Mouse (Mus musculus): Measurements from ENCODE around the gene Arhgef18.

Arhgef18 gene

DNA sequence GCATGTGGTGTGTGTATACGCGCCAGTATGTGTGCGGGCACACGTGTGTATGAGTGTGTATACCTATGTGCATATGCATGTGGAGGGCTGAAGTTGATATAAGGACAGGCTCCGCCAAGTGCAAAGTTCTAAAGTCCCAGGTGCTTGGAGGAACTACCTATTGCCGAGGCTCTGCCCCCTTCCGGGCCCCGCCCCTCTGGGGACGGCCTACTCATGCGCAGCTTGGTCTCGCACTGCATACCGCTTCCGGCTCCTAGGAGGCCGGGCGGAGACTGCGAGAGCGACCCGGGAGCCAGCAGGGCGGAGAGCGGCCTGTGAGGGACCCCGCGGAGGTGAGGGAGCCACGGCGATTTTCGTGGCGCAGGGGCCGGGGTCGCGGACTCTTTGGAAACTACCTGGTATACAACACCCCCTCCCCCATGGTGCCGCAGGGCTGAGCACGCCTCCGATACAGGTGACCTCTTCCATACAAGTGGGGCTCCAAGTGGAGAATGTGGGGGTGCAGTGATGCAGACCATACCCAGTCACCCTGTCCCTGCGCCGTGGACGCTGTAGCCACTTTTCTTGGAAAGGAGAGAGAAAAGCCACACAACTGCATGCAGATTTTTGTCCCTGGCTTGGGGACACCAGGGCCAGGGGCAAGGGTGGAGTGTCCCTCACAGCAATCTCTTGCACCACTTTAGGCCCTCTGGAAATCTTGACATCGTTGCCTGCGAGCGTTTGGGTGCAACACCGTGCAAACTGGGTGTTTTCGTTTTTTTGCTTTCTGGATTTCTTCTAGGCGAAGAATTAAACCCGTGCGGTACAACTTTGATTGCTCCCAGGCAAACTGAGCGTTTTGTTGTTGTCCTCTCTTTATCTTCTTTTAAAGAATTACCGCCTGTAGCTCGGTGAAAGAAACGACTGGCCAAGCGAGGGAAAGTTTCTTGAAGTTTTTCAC lies at the start of gene Arhgef18:
Gene Arhgef18, plus strand, starts transcription at position 236 of the 940 bp plus-strand sequence.
- peak; percentile 87 for DNase-seq (ENCODE audit: extremely low read depth, insufficient read length, low spot score)

DNA sequence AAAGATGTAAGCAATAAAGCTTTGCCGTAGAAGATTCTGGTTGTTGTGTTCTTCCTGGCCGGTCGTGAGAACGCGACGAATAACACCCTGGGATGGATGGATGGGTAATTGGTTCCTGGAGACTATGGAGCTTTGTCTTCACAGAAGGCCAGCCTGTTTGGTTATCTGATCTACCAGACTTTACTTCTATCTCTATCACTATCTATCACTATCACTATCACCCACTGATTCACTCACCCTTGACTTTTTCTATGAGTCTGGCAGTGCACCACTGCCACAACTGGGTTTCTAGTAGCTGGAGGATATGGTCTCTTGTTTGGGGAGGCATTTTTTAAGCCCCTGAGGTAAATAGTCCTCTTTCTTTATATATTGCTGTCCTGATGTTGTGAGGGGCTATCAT lies 47.5 kb upstream of the Arhgef18 start:
- DNase-seq (ENCODE audit: extremely low read depth, insufficient read length, low spot score) = no peak

DNA sequence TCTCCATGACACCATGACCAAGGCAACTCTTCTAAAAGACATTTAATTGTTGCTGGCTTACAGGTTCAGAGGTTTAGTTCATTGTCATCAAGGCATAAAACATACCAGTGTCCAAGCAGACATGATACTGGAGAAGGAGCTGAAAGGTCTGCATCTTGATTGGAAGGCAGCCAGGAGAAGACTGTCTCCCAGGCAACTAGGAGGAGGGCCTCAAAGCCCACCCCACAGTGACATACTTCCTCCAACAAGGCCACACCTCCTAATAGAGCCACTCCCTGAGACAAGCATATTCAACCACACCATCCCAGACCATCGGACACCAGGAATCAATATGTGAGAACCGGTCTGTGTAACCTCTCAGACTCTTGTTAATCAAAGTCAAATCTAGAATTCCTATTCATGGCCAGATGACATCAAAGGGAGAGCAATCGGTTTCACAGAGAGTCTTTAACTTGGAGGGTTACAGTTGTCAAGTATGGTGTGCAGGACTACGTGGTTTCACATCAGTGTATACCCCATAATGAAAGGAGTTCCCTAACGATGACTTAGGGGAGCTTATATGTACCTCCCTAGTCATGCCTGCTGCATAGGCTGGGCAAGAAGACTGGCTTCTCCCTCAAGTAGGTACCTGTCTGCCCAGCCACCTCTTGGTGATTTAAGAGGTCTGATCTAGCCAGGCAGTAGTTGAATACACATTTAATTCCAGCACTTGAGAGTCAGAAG lies 46.0 kb upstream of the Arhgef18 start:
- DNase-seq (ENCODE audit: extremely low read depth, insufficient read length, low spot score) = no peak

DNA sequence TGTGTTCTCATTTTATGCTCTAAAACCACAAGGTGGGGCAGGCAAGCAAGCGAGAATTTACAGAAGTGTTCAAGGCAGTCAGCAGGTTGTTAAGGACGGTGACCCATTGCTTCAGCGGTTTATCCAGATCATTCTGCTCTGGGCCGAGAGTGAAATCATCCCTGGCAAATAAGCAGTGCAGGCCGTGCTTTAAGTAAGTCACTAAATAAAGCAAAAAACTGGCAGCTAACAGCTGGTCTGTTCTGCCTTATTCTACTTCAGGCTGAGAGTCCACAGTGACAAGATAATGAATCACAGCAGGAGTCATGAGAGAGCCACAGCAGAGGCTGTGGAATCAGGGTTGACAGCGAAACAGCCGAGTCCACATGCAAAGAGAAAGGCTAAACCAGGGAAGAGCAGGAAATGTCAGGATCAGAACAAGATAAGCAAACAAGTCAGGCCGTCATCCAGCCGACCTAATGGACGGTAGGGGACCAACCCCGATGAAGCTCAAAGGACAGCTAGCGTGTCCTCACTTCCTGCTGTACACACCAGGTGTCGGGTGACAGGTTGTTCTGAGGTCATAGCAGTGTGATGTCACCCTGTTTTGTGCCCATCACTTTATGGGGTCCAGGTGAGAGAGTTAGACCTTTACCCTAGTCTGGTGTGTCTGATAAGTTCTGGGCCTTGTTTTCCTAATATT lies 44.5 kb upstream of the Arhgef18 start:
- DNase-seq (ENCODE audit: extremely low read depth, insufficient read length, low spot score) = no peak

DNA sequence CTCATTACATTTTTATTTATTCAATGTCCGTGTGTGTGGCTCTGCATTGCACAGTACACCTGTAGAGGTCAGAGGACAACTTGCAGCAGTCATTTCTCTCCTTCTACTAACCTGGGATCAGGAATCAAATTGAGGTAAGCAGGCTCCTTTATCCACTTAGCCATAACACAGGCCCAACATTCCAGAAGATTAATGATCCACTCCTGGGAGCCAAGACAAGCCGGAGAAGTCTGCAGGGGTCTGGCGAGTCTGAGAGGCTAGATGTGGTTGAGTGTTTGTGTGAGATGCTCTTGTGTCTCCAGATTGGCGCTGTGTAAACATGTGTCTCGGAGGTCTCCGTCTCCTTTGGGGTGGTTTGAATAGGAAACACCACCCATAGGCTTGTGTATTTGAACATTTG lies 42.1 kb upstream of the Arhgef18 start:
- no peak for DNase-seq (ENCODE audit: extremely low read depth, insufficient read length, low spot score)

DNA sequence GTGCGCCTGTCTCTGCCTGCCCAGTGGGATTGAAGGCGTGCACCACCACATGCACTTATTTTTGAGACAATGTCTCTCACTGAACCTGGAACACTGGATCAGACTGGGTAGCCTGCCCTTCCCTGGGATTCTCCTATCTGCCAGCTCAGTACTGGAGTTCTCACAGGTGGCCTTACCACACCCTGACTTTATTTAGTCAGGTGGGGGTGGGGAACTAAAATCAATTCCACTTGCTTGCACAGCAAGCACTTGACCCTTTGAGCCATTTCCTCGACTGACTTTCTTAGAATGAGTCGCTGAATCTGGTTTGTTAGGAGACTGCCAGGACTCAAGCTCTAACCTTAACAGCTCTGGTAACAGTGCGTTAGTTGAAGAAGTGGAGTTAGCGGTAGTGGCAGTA lies 40.1 kb upstream of the Arhgef18 start:
- no peak for DNase-seq (ENCODE audit: extremely low read depth, insufficient read length, low spot score)

DNA sequence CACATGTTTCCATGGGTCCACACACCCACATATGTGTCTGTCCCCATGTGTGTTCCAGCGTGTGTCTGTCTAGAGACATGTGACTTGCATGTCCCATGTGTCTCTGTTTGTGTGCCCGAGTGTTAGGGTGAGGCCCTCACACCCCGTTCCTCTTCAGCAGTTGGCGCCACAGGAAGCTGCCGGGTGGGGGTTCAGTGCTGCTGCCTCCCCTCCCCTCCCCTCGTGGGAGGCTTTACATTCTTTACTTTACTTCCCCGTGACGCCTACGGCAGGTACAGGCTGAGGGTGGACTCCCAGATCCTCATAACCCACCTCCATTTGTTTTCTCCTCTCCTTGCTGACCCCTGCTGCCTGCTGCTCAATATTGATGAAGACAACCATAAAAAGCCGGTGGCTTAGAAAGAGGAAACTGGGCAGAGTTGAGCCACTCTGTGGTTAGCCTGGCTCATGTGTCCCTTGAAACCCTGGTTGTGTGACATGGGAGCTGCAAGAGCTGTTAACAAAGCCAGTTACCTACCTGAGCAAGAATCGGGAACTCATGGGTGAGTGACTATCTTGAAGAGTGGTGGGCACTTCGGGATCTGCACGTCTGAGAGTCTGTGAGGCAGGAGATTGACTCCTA lies 39.5 kb upstream of the Arhgef18 start, which contains the start of gene A430078G23Rik:
Gene A430078G23Rik, plus strand, starts transcription at position 227 of the 622 bp plus-strand sequence.
- no peak for DNase-seq (ENCODE audit: extremely low read depth, insufficient read length, low spot score)

DNA sequence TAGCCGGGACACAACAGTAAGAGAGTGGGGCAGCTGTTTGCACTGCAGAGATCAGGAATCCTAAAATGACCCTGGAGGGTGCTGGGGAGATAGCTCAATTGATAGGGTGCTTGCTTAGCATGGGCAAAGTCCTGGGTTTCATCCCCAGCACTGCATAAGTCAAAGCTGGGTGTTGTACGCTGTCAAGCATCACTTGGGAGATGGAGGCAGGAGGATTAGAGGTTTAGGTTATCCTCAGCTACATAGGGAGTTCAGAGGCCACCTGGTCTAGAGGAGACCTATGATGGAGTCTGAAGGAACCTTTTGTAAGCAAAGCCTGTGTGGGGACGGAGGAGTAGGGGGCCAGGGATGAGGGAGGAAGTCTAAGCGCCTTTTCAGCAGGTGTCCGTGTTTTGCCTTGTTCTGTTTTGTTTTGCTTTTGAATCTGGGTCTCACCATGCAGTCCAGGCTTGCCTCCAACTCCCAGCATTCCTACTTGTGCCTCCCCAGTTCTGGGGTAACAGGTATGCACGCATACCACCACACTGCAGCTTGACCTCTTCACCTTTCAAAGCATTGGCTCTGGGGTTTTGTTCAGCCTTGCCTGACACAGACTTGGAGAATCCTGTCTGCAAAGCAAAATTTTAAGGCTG lies 38.9 kb upstream of the Arhgef18 start:
- no peak for DNase-seq (ENCODE audit: extremely low read depth, insufficient read length, low spot score)

DNA sequence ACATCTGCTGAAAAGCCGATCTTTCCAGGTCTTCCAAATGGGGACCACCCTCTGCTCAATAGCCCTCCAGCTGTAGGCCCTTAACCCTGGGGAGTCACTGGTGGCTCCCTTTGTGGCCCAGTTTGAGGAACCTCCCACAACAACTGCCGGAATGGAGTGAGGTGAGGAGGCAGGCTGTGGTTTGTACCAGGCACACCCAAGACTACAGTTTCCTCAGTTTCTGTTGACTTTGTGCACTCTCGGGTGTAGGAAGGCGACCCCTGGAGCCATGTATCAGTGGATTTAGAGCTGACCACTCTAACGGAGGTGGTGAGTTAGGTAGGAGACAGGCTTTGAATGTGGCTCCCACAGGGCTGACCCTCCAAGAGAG lies 38.4 kb upstream of the Arhgef18 start:
- DNase-seq (ENCODE audit: extremely low read depth, insufficient read length, low spot score) = no peak

DNA sequence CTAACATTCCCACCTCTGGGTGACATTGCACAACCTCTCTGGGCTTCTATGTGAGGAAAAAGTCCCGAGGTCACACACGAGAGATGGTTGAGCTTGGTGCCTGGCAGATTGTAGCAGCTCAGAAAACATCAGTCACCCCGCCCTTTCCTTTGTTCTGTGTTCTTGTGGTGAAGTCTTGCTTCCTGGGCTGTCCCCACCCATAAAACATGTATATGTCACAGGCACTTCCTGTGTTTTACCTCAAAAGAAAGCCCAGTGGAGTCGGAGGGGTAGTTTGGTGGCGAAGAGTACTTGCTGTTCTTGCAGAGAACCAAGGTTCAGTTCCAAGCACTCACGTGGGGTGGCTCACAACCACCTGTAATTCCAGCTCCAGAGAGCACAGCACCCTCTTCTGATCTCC lies 37.2 kb upstream of the Arhgef18 start:
- DNase-seq (ENCODE audit: extremely low read depth, insufficient read length, low spot score) = no peak

DNA sequence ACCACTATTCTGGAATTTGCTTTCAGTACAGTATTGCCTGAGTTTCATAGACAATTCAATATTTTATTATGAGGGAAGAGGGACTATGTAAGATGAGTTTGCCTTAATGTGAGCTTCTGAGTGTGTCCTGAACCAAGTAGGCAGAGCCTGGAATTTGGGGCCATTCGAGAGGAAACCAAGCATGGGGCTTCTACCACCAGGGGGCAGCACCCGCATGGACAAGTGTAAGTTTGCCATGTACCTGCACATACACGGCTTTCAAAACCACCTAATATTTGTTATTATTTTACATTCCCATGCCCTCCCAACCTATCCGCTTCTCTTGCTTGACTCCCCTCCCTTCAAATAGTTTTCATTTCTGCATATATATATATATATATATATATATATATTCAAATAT lies 34.7 kb upstream of the Arhgef18 start:
- DNase-seq (ENCODE audit: extremely low read depth, insufficient read length, low spot score) = peak; percentile 23

DNA sequence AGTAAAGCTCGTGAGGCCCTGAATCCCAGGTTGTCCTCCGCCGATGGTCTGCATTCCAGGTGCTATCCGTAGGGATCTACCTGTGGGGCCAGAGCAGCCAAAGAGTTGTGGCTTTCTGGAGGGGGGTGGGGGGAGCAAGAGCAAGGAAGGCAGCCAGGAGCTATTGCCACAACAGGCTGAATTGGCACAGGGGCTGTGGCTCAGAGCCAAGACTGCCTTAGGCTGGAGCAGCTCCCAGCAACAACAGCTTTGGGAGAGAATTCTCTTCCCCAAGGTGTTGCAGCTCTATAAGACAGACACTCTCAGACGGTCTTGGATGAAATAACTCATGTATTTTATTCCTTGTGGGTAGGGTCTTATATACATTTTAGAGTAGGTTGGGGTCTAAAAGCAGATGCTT lies 25.7 kb upstream of the Arhgef18 start:
- no peak for DNase-seq (ENCODE audit: extremely low read depth, insufficient read length, low spot score)

DNA sequence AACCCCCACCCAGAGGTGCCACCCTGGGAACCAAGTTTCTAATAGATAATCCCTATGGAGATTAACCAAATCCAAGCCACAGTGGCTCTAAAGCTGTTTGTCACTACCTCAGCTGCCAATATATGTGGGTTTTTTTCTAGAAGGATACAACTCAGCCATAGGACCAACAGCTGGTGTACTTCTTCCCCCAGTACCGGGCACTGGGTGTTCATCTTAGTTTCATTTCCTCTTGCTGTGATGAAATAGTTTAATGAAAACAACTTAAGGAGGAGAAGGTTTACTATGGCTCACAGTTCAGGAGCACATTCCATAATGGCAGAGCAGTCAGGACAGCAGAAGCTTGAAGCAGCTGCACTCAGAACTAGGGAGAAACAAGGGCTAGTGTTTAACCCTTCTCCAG lies 24.7 kb upstream of the Arhgef18 start:
- DNase-seq (ENCODE audit: extremely low read depth, insufficient read length, low spot score) = no peak

DNA sequence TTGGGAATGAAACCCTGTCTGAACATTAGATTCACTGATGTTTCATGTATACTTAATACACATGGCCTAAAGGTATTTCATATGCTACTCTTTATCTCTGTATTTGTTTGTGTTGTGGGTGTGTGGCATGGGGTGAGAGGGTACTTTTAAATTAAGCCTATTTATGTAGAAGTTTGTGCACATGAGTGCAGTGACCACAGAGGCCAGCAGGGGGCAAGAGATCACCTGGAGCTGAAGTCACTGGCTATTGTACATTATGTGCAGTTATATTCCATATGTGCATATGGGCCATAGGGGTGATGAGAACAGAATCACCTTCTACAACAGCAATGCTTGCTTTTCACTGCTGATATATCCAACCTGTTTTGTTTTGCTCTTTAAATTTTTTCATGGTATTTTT lies 17.1 kb upstream of the Arhgef18 start:
- DNase-seq (ENCODE audit: extremely low read depth, insufficient read length, low spot score) = no peak

DNA sequence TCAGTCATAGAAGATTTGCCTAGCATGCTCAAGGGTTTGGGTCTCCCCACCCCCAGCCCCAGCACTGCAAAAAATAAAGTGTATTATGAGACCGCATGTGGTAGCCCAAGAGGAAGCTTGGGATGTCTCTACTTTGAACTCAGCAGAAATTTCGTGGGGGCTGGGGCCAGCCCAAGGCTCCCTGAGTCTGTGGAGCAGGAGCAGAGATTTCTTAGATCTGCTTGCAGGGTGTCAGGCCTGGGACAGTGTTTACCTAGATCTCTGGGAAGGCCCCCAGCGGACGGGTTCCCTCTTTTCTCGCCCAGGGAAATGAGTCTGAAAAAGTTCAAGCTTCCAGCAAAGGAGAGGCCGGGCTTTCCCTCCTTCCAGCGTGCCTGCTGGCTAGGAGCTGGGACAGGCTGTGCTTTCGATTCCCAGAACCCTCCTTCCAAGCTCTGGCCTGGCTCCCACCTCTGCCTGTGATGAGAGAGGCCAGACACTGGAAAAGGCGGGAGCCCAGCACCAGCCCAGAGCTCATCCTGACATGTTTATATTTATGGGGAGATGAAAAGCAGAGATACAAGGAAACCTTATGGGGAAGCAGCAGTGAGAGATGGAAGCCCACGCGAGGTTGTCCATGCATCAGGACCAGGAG lies 16.0 kb upstream of the Arhgef18 start:
- DNase-seq (ENCODE audit: extremely low read depth, insufficient read length, low spot score) = peak; percentile 9

DNA sequence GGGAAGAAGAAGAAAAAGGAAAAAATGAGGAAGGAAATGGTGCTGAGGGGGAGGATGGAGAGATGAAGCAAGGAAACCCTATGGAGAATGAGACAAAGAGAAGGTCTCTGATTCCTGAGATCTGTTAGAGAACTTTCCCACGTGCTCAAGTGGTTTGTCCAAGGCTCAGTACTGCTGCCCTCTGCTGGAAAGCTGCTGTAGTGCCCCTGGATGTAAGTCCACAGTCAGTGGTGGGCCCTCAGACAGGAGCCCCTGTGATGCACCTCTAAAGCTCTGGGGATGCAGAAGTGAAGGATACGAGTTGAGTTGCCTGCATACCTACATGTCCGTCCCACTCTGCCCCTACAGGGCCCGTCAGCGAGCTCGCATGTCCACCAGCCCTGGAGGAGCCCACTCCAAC lies 5.5 kb upstream of the Arhgef18 start:
- DNase-seq (ENCODE audit: extremely low read depth, insufficient read length, low spot score) = peak; percentile 56

DNA sequence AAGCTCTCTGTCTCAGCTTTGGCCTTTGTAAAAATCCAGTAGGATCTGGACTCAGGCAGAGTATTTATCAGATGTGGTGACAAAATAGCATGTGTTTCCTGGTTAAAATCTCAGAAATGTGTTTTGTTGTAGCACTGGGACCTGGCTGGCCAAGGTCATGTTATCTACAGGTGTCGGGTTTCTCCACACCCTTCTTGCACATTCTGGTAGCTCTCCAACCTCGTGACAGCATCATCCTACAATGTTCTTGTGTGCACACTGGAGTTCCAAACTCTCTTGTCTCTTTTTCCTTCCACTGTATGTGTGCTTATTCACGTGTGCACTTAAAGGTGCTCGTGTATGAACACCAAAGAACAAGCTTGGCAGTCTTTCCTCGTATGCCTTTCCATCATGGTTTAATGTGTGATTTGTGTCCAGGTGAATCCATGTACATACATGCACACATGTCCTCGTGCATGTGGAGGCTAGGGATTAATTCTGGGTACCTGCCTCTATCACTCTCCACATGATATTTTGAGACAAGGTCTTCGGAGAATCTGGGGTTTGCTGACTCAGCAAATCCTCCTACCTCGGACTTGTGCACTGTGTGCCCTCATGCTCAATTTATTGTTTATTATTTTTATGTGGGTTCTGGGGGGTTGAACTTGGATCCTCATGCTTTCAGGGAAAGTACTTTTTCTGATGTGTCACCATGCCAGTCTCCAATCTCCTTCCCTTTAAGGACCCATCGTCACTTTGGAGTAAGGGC lies 4.0 kb upstream of the Arhgef18 start:
- DNase-seq (ENCODE audit: extremely low read depth, insufficient read length, low spot score) = no peak

DNA sequence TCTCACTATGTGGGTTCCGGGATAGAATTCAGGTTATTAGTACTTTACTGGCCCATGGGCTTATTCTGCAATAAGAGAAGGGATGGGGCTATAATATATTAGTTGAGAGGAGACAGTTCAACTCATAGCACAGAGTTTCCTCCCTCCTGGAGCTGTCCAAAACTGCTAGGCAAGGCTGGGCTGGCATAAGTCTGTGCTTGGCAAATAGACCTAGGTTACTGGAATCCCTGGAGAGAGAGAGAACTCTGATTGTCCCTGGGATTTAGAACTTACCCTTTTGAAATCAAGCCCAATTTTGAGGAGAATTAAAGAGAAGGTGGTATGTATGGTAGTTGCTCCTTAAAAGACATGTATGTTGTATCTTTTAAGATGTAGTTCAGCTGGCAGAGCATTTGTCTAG lies 3.3 kb upstream of the Arhgef18 start:
- DNase-seq (ENCODE audit: extremely low read depth, insufficient read length, low spot score) = no peak

DNA sequence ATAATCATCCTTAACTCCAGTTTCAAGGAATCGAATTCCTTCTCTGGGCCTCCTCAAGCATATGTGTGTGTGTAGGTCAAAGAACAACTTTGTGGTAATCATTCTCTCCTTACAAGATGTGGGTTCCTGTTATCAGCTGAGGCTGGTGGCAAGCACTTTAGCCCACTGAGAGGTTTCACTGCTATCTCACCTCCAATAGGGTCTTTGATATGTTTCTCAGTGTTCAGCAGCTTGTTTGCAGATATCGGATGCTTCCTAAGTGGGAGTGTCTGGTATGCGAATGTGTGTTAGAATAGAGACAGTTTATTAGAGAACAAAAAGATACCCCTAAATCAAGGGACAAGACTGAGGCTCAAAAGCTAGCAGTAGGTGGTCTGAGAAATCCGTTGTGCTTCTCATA lies 513 bp upstream of the Arhgef18 start:
- DNase-seq (ENCODE audit: extremely low read depth, insufficient read length, low spot score) = no peak

Measured in 3134 (cell line).